Mouse (Mus musculus): Measurements from ENCODE around the gene C5ar1.
"Not testable (repeated sequence)": the region's sequence is repeated elsewhere in the genome, so short reads cannot be mapped to it uniquely, and the experiment has no call there.

The C5ar1 gene

GRCm38 (mm10) chr7:16259110-16259590, at the start of gene C5ar1:
C5ar1 (minus strand) TSS chr7:16259540.
- DNase-seq (ENCODE audit: low spot score in 2 of 2), result no peak

- DNase-seq (ENCODE audit: low spot score in 2 of 2), result no peak
These were observed 49.4 kb upstream of the C5ar1 start for GRCm38 (mm10) chr7:16308555-16309317.

GRCm38 (mm10) chr7:16308093-16308492, 48.8 kb upstream of the C5ar1 start, which contains the start of gene Bbc3:
Bbc3 (plus strand) TSS chr7:16308393.
- DNase-seq (ENCODE audit: low spot score in 2 of 2), result not testable (repeated sequence)

- not testable (repeated sequence) for DNase-seq (ENCODE audit: low spot score in 2 of 2)
These were observed 47.8 kb upstream of the C5ar1 start for GRCm38 (mm10) chr7:16307141-16307540.

- DNase-seq (ENCODE audit: low spot score in 2 of 2), result peak in 1 of 2 experiments; percentile 39
These were observed 40.2 kb upstream of the C5ar1 start for GRCm38 (mm10) chr7:16299419-16300035.

GRCm38 (mm10) chr7:16298927-16299326, 39.6 kb upstream of the C5ar1 start:
- DNase-seq (ENCODE audit: low spot score in 2 of 2), result no peak

- DNase-seq (ENCODE audit: low spot score in 2 of 2), result no peak
These were observed 38.3 kb upstream of the C5ar1 start for GRCm38 (mm10) chr7:16297616-16298015.

- DNase-seq (ENCODE audit: low spot score in 2 of 2), result peak; percentile 84 to 89
These were observed 37.5 kb upstream of the C5ar1 start for GRCm38 (mm10) chr7:16296766-16297390.

- DNase-seq (ENCODE audit: low spot score in 2 of 2), result no peak
These were observed 36.8 kb upstream of the C5ar1 start for GRCm38 (mm10) chr7:16296146-16296545.

- peak; percentile 76 to 77 for DNase-seq (ENCODE audit: low spot score in 2 of 2)
These were observed 36.1 kb upstream of the C5ar1 start for GRCm38 (mm10) chr7:16295321-16295900.

- peak; percentile 88 to 96 for DNase-seq (ENCODE audit: low spot score in 2 of 2)
These were observed 35.5 kb upstream of the C5ar1 start for GRCm38 (mm10) chr7:16294837-16295236.

GRCm38 (mm10) chr7:16294346-16294745, 35.0 kb upstream of the C5ar1 start:
- no peak for DNase-seq (ENCODE audit: low spot score in 2 of 2)

- no peak for DNase-seq (ENCODE audit: low spot score in 2 of 2)
These were observed 28.5 kb upstream of the C5ar1 start for GRCm38 (mm10) chr7:16287791-16288190.

GRCm38 (mm10) chr7:16287016-16287415, 27.7 kb upstream of the C5ar1 start:
- DNase-seq (ENCODE audit: low spot score in 2 of 2), result no peak

- DNase-seq (ENCODE audit: low spot score in 2 of 2), result peak; percentile 99
These were observed 27.0 kb upstream of the C5ar1 start, which contains the start of gene Ccdc9 for GRCm38 (mm10) chr7:16286026-16286961. Ccdc9 (minus strand) TSS chr7:16286795.

- peak; percentile 61 to 64 for DNase-seq (ENCODE audit: low spot score in 2 of 2)
These were observed 26.2 kb upstream of the C5ar1 start for GRCm38 (mm10) chr7:16285450-16286025.

- no peak for DNase-seq (ENCODE audit: low spot score in 2 of 2)
These were observed 25.6 kb upstream of the C5ar1 start for GRCm38 (mm10) chr7:16284904-16285303.

- no peak for DNase-seq (ENCODE audit: low spot score in 2 of 2)
These were observed 24.7 kb upstream of the C5ar1 start for GRCm38 (mm10) chr7:16284001-16284400.

- DNase-seq (ENCODE audit: low spot score in 2 of 2), result no peak
These were observed 23.0 kb upstream of the C5ar1 start for GRCm38 (mm10) chr7:16282334-16282733.

- no peak for DNase-seq (ENCODE audit: low spot score in 2 of 2)
These were observed 21.4 kb upstream of the C5ar1 start for GRCm38 (mm10) chr7:16280721-16281120.

All from thymus, postnatal 10 days (tissue).